Mouse (Mus musculus) MN1 (cell line): ENCODE results near the gene Get4.

Experiments used
- DNase-seq: peaks from one replicate; pipeline ENCODE4 v3.0.0-alpha.2; 2016; ENCODE audit warnings: low spot score

Gene Get4

GRCm38 (mm10) chr5:139241022-139241761, 10.9 kb upstream of the Get4 start:
- no peak for DNase-seq

- DNase-seq = no peak
Measured at GRCm38 (mm10) chr5:139243384-139243783, 8.7 kb upstream of the Get4 start.

DNA sequence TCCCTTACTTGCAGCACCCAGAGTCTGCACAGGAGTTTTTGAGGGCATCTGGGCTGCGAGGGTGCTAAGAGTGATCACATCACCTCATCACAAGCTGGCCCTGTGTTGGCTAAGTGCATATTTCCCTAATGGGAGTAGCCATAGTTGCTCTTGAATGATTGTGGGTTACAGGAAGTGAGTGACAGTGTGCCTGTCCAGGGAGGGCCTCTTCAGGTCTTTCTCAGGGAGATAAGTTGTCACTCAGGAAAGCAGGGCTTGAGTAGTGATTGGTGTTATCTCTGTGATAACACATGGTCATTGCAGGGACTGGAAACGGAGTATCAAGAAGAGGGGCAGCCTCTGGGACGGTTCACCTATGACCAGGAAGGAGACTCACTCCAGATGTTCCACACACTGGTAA, 4.4 kb upstream of the Get4 start:
- no peak for DNase-seq

DNA sequence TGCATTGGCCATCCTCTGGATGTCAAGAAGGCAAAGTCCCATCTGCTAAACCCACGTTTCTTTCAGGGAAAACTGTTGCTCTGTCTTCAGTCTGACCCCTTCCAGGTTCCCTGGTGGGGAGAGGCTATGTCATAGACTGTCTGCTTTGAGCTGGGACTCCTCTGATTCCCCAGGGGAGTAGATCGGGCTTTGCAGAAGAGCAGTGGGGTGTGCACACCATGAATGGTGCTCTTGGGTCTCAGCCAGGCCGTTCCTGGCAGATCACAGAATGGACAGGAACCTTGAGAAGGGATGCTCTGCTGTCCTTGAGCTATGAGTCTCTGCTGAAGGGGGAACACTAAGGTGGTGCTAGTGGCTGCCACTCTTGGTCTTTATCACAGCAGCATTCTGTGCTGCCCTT, 3.3 kb upstream of the Get4 start:
- DNase-seq = peak; percentile 51

- DNase-seq = no peak
Measured at GRCm38 (mm10) chr5:139251279-139251678, 845 bp upstream of the Get4 start.

GRCm38 (mm10) chr5:139251736-139252080, 416 bp upstream of the Get4 start:
- no peak for DNase-seq

DNA sequence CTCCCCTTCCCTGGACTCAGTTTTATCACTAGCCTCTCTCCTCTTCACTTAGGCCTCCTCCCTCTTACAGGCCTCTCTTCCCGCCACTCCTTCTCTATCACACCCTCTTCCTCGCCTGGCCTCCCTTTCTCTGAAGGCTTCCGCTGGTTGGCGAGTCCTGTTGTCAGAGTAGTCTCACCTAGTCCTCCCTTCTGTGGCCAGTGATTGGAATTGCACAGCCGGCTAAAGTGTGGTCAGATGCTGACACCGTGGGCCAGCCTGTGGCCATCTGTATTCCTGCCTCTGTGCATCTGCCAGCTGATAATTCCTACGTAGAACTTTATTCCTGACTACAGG, 754 bp downstream of the Get4 start:
- DNase-seq = peak; percentile 79

DNA sequence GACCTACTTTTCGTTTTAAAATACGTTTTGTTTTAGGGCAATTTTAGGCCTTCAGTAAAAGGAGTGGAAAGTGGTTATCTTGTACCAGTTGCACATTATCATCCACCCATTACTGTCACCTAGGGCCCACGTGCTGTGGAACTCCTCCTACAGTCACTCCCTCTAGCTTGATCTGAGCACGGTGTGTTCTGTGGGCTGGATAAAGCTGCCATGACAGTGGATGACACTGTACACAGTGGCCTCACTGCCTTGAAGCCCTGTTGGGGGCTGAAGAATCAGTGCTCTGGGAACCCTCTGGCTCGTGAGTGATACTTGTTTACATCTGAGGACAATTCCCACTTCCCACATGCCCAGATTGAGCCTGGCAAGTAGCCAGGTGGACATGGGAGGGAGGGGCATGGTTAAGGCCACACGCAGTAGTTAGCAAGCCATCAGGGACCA, 1.2 kb downstream of the Get4 start:
- DNase-seq = peak; percentile 65

DNA sequence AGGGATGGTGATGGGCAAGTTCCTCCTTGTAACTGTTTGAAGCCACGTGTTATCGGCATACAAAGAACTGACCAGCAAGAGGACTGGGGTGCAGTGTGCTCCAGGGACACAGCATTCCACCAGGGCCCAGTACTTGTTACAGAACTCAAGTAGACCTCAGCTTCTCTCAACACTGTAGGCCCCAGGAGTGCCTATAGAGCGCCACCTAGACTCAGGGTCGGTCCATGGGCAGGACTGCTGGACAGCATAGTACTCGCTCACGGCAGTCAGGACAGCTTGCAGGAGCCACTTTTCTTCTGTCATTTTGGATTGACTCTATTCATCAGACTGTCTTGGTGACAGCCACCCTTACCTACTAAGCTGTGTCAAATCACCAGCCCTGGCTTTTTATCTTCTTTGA, 2.8 kb downstream of the Get4 start:
- no peak for DNase-seq

DNA sequence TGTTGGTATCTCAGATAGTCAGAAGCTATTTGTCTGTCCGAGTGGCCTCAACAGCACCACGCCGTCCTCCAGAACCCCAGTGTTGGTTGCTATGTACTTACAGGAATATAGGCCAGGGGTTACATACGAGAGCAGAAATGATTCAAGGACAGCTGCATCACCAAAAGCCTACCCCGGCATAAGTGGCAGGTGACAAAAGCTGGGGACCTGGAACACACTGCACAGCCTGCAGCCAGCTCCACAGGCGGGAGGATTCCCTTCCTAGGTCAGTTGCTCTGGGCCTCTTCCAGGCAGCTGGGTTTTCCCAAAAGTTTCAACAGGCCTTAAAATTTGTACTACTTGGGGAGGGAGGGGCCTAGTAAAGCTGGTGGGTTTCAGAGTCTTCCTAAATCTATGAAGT, 3.7 kb downstream of the Get4 start:
- no peak for DNase-seq

- DNase-seq = no peak
Measured at GRCm38 (mm10) chr5:139256211-139256765, 4.2 kb downstream of the Get4 start.

- no peak for DNase-seq
Measured at GRCm38 (mm10) chr5:139257265-139257664, 5.1 kb downstream of the Get4 start.

DNA sequence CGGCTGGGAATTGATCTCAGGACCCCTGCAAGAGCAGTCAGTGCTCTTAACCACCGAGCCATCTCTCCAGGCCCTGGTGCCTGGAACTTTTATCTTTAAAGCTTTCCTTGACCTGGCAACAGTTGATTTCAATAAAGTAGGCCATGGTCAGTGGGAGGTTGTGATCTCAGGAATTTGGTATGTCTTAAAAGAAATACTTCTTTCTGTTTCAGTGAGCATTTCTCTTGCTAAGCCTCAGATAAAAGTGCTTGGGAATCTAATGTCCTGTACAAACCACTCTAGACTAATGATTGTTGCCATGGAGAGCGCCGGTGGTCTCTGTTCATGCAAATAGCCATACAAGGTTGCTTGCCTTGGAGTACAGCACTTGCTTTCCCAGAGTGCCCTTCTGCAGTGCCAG, 5.7 kb downstream of the Get4 start:
- no peak for DNase-seq

- DNase-seq = no peak
Measured at GRCm38 (mm10) chr5:139258371-139259035, 6.4 kb downstream of the Get4 start.

DNA sequence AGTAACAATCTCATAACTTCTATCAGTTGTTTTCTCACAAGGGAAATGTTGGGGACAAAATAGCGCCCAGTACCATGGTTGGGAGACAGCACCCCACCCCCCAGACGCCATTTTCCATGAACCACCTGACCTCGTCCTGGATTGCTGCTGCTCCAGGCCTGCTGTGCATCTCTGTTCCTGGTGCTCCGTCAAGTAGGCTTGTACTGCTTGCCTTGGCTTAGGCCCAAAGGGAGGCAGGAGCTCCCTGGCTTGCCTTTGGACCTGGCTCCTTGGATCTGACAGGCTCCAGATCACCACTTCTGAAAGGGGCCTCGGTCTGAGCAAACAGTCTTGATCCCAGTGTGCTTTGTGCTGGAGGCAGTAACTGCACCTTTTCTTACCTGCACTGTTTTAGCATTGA, 7.7 kb downstream of the Get4 start:
- DNase-seq = peak; percentile 66

DNA sequence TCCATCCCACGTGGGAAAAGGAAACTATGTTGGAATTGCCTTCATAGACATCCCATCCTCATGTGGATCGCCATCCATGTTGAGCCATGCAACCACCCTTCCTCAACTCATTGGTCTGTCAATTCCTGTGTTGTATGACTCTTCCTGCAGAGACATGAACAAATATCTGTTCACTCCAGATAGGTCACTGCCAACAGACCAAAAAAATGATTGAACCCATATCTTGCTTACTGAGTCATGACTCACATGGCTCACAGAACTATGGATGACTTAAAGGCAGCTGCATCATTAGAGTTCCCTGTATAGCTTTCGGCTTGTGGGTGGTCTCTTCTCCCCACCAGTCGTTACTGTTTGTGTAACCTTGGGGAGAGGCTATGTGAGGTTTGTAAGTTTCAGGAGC, 9.3 kb downstream of the Get4 start:
- DNase-seq = no peak

- DNase-seq = no peak
Measured at GRCm38 (mm10) chr5:139267661-139268060, 15.5 kb downstream of the Get4 start.

DNA sequence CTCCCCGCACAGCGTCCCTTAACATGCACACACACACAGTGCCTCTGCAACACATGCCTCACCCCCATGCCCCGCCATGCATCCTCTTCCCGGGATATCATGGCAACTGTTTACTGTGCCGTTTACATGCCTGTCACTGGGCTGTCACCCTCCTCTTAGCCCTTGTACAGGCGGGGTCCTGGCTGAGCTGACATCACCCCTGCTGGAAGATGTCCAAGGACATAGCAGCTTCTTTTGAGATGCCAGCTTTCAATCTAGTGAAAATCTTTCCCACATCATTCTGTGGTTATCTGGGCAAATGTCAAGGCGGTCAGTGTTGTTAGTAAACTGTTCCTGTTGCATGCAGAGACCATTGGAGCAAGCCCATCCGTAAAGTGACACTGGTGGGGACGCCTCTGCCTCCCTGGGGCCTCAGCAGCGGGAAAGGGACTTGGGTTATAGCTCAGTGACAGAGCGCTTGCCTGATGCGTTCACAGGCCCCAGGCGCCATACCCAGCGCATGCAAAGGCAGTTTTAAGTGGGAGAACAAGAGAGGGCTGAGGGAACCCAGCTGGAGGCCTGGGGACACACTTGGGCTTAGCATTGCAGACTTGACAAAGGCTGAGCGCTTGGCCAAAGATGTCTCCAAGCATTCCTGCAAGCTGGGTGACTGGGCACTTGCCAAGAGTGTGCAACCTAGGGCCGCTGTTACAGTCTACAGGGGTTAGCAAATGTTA, 18.8 kb downstream of the Get4 start:
- peak; percentile 41 for DNase-seq

DNA sequence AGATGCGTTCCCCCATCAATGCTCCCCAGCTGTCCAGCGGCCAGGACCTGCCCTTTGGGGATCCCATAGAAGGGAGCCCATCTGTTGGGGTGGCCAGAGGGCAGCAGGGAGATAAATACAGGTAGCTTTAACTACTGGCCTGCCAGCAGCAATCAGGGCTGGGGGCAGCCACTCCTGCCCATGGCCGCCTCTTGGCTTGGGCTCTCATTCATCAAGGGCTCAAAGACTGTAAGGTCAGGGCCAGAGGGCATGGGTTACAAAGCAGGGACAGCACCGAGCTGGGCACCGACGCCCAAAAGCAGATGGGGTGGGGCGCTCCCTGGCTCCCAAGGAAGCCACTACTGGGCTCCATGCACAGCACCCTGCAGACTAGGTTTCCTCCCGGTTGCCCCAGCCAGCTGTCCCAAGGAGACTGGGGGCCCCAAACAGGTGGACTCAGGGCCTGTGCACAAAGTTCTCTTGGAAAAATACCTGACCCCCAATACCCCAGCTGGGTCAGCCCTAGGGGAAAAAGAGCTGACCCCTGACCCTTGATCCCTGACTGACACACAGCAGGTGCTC, 19.9 kb downstream of the Get4 start:
- DNase-seq = no peak

DNA sequence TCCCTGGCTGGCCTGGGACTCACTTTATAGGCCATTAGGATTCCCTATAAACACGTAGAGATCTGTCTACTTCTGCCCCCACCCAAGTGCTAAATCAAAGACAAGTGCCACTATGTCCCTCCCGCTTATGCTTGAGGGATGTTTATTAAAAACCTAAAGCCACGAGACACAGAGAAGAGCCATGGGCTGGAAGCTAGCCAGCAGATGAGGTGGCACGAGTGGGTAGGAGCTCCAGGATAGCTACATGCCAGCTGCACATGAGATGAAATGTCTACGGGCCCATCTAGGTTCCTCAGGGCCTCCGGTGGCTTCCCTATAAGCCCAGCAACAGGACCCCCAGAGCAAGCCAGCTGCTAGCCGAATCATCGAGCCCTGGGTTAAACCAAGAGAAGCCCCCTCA, 25.2 kb downstream of the Get4 start:
- no peak for DNase-seq

DNA sequence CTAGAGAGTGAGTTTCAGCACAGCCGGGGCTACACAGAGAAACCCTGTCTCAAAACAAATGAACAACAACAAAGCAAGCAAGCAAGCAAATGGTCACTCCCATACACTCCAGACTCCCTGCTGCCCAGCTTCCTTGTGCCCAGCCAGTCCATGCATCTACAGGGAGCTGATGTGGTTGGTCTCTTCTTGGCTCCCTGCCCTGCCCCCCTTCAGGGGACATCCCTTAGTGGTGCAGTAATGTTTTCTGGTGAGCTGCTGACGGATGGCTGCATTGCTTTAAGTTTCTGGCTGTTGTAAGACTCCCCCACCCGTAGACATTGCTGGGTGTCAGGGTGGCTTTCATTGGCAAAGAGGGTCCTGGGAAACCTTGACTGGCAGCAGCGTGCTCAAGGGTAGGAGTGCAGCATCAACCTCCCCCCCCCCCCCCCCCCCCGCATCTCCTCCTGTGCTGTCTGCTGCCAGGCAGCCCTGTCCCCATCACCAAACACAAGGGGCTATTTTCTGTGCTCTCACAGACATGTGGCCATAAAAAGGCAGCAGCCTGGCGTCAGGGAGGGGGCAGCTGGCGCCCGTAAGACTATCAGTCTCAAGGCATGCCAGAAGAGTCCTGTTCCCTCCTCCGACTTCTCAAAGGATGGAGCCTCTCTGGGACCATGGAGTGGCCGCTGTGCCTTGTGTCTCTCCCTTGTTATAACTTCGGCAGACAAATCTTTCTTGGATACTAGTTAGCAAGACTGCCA, 29.4 kb downstream of the Get4 start:
- DNase-seq = peak; percentile 46

DNA sequence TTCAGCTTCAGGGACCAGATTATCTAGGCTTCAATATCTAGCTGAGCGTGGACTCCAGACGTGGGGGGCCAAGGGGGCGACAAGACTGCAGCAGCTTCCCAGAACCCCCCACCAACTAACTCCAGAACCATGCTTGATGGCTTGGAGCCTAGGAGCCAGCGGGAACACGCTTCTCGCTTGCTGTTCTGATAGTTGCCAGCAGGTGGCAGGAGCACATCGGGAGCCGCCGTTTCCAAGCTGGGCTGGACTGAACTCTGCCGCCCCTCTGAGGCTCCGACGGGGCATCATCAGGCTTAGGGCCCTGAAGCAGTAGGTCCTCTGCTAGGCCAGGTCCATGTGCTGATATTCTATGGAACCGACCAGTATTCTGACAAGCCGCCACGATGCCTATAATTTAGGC, 30.1 kb downstream of the Get4 start:
- DNase-seq = peak; percentile 84
